Mouse (Mus musculus) C2C12 (cell line): Measurements from ENCODE around the gene Sigmar1. TPM values are rescaled to one million over a fixed set of nuclear protein-coding genes. Genes with fewer than 3 reads are reported as not detected.
"Not testable (repeated sequence)": the region's sequence is repeated elsewhere in the genome, so short reads cannot be mapped to it uniquely, and the experiment has no call there.

ENCODE experiments used
- H3K27me3 ChIP-seq: one replicate; pipeline ENCODE4 v1.6.1; 2011; ENCODE audit not compliant: control insufficient read depth, insufficient read depth, insufficient read length
- H3K36me3 ChIP-seq: one replicate; pipeline ENCODE4 v1.6.1; 2011; ENCODE audit not compliant: control insufficient read depth, insufficient read depth
- H3K4me3 ChIP-seq: one replicate; pipeline ENCODE4 v1.5.1; 2011; ENCODE audit warnings: mild to moderate bottlenecking, control low read depth; ENCODE audit not compliant: poor library complexity, insufficient read depth, severe bottlenecking
- H3K79me2 ChIP-seq: one replicate; pipeline ENCODE4 v1.6.1; 2011; ENCODE audit not compliant: control insufficient read depth, insufficient read depth
- H3K79me3 ChIP-seq: one replicate; pipeline ENCODE4 v1.6.1; 2011; ENCODE audit warnings: low read depth, control low read depth
- H3ac ChIP-seq: one replicate; pipeline ENCODE3; 2011; ENCODE audit warnings: low read depth; ENCODE audit not compliant: control insufficient read depth, insufficient read length
- CEBPB ChIP-seq: IDR thresholded peaks from one replicate; pipeline ENCODE4 v1.6.1; 2011; ENCODE audit warnings: low read depth, mild to moderate bottlenecking, control low read depth, moderate library complexity
- CTCF ChIP-seq: IDR thresholded peaks from one replicate; pipeline ENCODE4 v1.5.1; 2011; ENCODE audit not compliant: control insufficient read depth, insufficient read depth, insufficient read length
- FOSL1 ChIP-seq: IDR thresholded peaks from one replicate; pipeline ENCODE4 v1.8.0; 2011; ENCODE audit warnings: mild to moderate bottlenecking, low read length; ENCODE audit not compliant: poor library complexity, insufficient read depth, severe bottlenecking
- MAX ChIP-seq: IDR thresholded peaks from one replicate; pipeline ENCODE4 v1.6.1; 2011; ENCODE audit warnings: mild to moderate bottlenecking, control low read depth
- MYOD1 ChIP-seq: IDR thresholded peaks from one replicate; pipeline ENCODE4 v1.6.1; 2011; ENCODE audit warnings: low read depth; ENCODE audit not compliant: control insufficient read depth, insufficient read length
- MYOG ChIP-seq: IDR thresholded peaks from one replicate; pipeline ENCODE4 v1.6.1; 2011; ENCODE audit not compliant: control insufficient read depth, insufficient read length; ENCODE audit errors: extremely low read depth
- USF1 ChIP-seq: IDR thresholded peaks from one replicate; pipeline ENCODE4 v1.6.1; 2011; ENCODE audit warnings: low read depth, mild to moderate bottlenecking, control low read depth, moderate library complexity
- polyA plus RNA-seq: library from polyadenylated mRNA; unstranded; fragments of >200 nt; fragmentation: generic; extraction: Trizol; gene quantifications from one replicate; pipeline ENCODE4 v1.2.1, GENCODE M21; 2012; ENCODE audit warnings: missing spikeins

The Sigmar1 gene
- polyA plus RNA-seq, 1 experiment, result 113 TPM

GRCm38 (mm10) chr4:41767301-41767700, 11.3 kb upstream of the Sigmar1 start:
- H3K79me2 ChIP-seq, H3ac ChIP-seq, H3K36me3 ChIP-seq, H3K79me3 ChIP-seq, H3K4me3 ChIP-seq: not testable (repeated sequence)
- peaks cover 12% of the 10 kb centered on the region for H3K27me3 ChIP-seq

- not testable (repeated sequence) for H3K79me3 ChIP-seq, H3ac ChIP-seq, H3K4me3 ChIP-seq
Observed at GRCm38 (mm10) chr4:41763176-41763575, 7.2 kb upstream of the Sigmar1 start.

GRCm38 (mm10) chr4:41762688-41763114, 6.7 kb upstream of the Sigmar1 start:
- not testable (repeated sequence) for H3K4me3 ChIP-seq, H3K27me3 ChIP-seq, H3K36me3 ChIP-seq, H3K79me3 ChIP-seq, H3ac ChIP-seq, H3K79me2 ChIP-seq

More at GRCm38 (mm10) chr4:41763176-41763575, 7.2 kb upstream of the Sigmar1 start:
- not testable (repeated sequence) for H3K27me3 ChIP-seq, H3K36me3 ChIP-seq, H3K79me2 ChIP-seq

- no peak overlapping the region for H3K4me3 ChIP-seq
Observed at GRCm38 (mm10) chr4:41762099-41762687, 6.2 kb upstream of the Sigmar1 start.

GRCm38 (mm10) chr4:41761680-41762079, 5.7 kb upstream of the Sigmar1 start:
- H3K27me3 ChIP-seq, result no peaks in the 10 kb centered on the region
- H3K79me2 ChIP-seq, result no peaks in the 10 kb centered on the region
- no peaks in the 10 kb centered on the region for H3K36me3 ChIP-seq
- TF ChIP-seq MAX (no peak), MYOD1 (no peak), CEBPB (no peak), CTCF (no peak), FOSL1 (no peak), MYOG (no peak), USF1 (no peak)
- no peak overlapping the region for H3ac ChIP-seq
- H3K79me3 ChIP-seq, result no peaks in the 10 kb centered on the region
- no peak overlapping the region for H3K4me3 ChIP-seq

More at GRCm38 (mm10) chr4:41762099-41762687, 6.2 kb upstream of the Sigmar1 start:
- Histone ChIP-seq H3K27me3 (peaks cover 2% of the 10 kb centered on the region), H3K36me3 (no peaks in the 10 kb centered on the region), H3K79me2 (no peaks in the 10 kb centered on the region), H3ac (no peak overlapping the region), H3K79me3 (no peaks in the 10 kb centered on the region)
- TF ChIP-seq CTCF (no peak), CEBPB (no peak), USF1 (no peak), MYOD1 (no peak), MAX (no peak), MYOG (no peak), FOSL1 (no peak)

GRCm38 (mm10) chr4:41760911-41761310, 5.0 kb upstream of the Sigmar1 start:
- H3ac ChIP-seq, result no peak overlapping the region
- H3K79me3 ChIP-seq, result no peaks in the 10 kb centered on the region
- H3K4me3 ChIP-seq, result no peak overlapping the region
- no peaks in the 10 kb centered on the region for H3K79me2 ChIP-seq
- no peaks in the 10 kb centered on the region for H3K36me3 ChIP-seq
- TF ChIP-seq CEBPB (no peak), USF1 (no peak), MAX (no peak), CTCF (no peak), MYOG (no peak), FOSL1 (no peak), MYOD1 (no peak)
- H3K27me3 ChIP-seq, result no peaks in the 10 kb centered on the region

- TF ChIP-seq USF1 (no peak), FOSL1 (no peak), CTCF (no peak), CEBPB (no peak), MAX (no peak), MYOD1 (no peak), MYOG (no peak)
- Histone ChIP-seq H3K4me3 (no peak overlapping the region), H3K79me3 (no peaks in the 10 kb centered on the region)
Observed at GRCm38 (mm10) chr4:41760288-41760721, 4.3 kb upstream of the Sigmar1 start.

More at GRCm38 (mm10) chr4:41760288-41760721, 4.3 kb upstream of the Sigmar1 start:
- no peaks in the 10 kb centered on the region for H3K79me2 ChIP-seq
- H3K36me3 ChIP-seq, result no peaks in the 10 kb centered on the region
- no peak overlapping the region for H3ac ChIP-seq
- no peaks in the 10 kb centered on the region for H3K27me3 ChIP-seq
